Mouse (Mus musculus) heart, adult 2 months (tissue): ENCODE results near the gene Foxn3. TPM values are rescaled to one million over a fixed set of nuclear protein-coding genes. Genes with fewer than 3 reads are reported as not detected.

Source experiments
- DNase-seq, 2 experiments: peaks; one replicate each; pipeline ENCODE4 v3.0.0; 2021
- H3K27ac ChIP-seq: fragments of 200-600 bp; 2 replicates; pipeline ENCODE4 v1.8.1; 2022
- H3K27me3 ChIP-seq: fragments of 200-500 bp; 2 replicates; pipeline ENCODE4 v1.6.1; 2012; ENCODE audit warnings: mild to moderate bottlenecking, low read length, inconsistent platforms, mixed read lengths; ENCODE audit not compliant: control insufficient read depth, insufficient read depth
- H3K36me3 ChIP-seq: fragments of 200-500 bp; 2 replicates; pipeline ENCODE4 v1.6.1; 2012; ENCODE audit warnings: low read length, inconsistent platforms; ENCODE audit not compliant: control insufficient read depth, insufficient read depth
- H3K4me1 ChIP-seq: fragments of 200-500 bp; 2 replicates; pipeline ENCODE4 v1.6.1; 2011; ENCODE audit warnings: low read length; ENCODE audit not compliant: control insufficient read depth, insufficient read depth
- H3K4me3 ChIP-seq: fragments of 200-600 bp; 2 replicates; pipeline ENCODE4 v1.8.1; 2022
- H3K79me2 ChIP-seq: fragments of 200-500 bp; replicated peaks from 2 replicates; pipeline ENCODE4 v1.6.1; 2012; ENCODE audit warnings: mild to moderate bottlenecking, inconsistent platforms, low read length, moderate library complexity, mixed read lengths; ENCODE audit not compliant: control insufficient read depth, insufficient read depth
- H3K9ac ChIP-seq: fragments of 200-500 bp; 2 replicates; pipeline ENCODE4 v1.6.1; 2012; ENCODE audit warnings: low read depth, mild to moderate bottlenecking, control low read depth, inconsistent platforms, low read length, mixed read lengths
- CTCF ChIP-seq: fragments of 200-600 bp; IDR thresholded peaks from 2 replicates; pipeline ENCODE4 v1.8.1; 2022; ENCODE audit warnings: antibody characterized with exemption, mild to moderate bottlenecking, moderate library complexity
- EP300 ChIP-seq: fragments of 200-500 bp; IDR thresholded peaks from 2 replicates; pipeline ENCODE4 v1.6.1; 2011; ENCODE audit warnings: low read depth, low read length, control low read depth; ENCODE audit not compliant: insufficient read depth
- POLR2A ChIP-seq: fragments of 200-500 bp; IDR thresholded peaks from 2 replicates; pipeline ENCODE4 v1.6.1; 2011; ENCODE audit warnings: mild to moderate bottlenecking, low read depth, low read length, control low read depth; ENCODE audit not compliant: insufficient read depth
- WGBS: fragments of 180-500 bp; shearing (Covaris S2); methylation state at CpG from one replicate; pipeline ENCODE4 v1.1.7; 2018; 5-methylcytosine and 5-hydroxymethylcytosine counted together
- intact Hi-C: fragments of 180-260 bp; cut with DNase I; formaldehyde crosslinking; loops from one replicate; pipeline ENCODE4 v1.15.1; 2025
- polyA plus RNA-seq: library from polyadenylated mRNA; depleted of rRNA; stranded (reverse); fragments of >200 nt; gene quantifications from 2 replicates; pipeline ENCODE4 v1.2.3, GENCODE M21; 2012
- total RNA-seq, 2 experiments: library from RNA; stranded (reverse); gene quantifications; 2 replicates each; pipeline ENCODE4 v1.2.3; 2021

The Foxn3 gene
- total and polyA plus RNA-seq, 3 experiments, result 28.1 to 117 (median 106) TPM

- no peak overlapping the region for H3K9ac ChIP-seq
- H3K27ac ChIP-seq, result peak overlapping the region; percentile 90
- no peaks in the 10 kb centered on the region for H3K27me3 ChIP-seq
- no peak for DNase-seq
- WGBS, result 55% methylated on average over 7 of the region's 7 CpGs
- intact Hi-C loops, result loop anchor here (5.0 kb wide), 4 partner anchors 45 to 175 kb away; no protein-coding TSS in a partner anchor
- TF ChIP-seq POLR2A (no peak), CTCF (no peak), EP300 (no peak)
- H3K4me3 ChIP-seq, result no peak overlapping the region
- H3K79me2 ChIP-seq, result no peaks in the 10 kb centered on the region
- no peaks in the 10 kb centered on the region for H3K36me3 ChIP-seq
- peaks cover 20% of the 10 kb centered on the region; the same call in 1 of the 2 replicates for H3K4me1 ChIP-seq
These were observed 346.2 kb downstream of the Foxn3 start for GRCm38 (mm10) chr12:99217145-99217698.

GRCm38 (mm10) chr12:99216341-99216761, 347.0 kb downstream of the Foxn3 start:
- H3K36me3 ChIP-seq, result no peaks in the 10 kb centered on the region
- TF ChIP-seq CTCF, result no peak
- no peak for TF ChIP-seq POLR2A
- TF ChIP-seq EP300, result 0 out of 2 replicates have a peak, but pooled peaks have one; percentile 24
- 59% methylated on average over 5 of the region's 5 CpGs for WGBS
- peak overlapping the region; percentile 16; the same call in 1 of the 2 replicates for H3K9ac ChIP-seq
- peak; percentile 38 to 57 for DNase-seq
- H3K4me1 ChIP-seq, result peaks cover 20% of the 10 kb centered on the region; the same call in 1 of the 2 replicates
- H3K27ac ChIP-seq, result peak overlapping the region; percentile 90
- H3K27me3 ChIP-seq, result no peaks in the 10 kb centered on the region
- intact Hi-C loops, result loop anchor here (5.0 kb wide), 4 partner anchors 46 to 176 kb away; no protein-coding TSS in a partner anchor
- no peaks in the 10 kb centered on the region for H3K79me2 ChIP-seq
- no peak overlapping the region; the same call in 1 of the 2 replicates for H3K4me3 ChIP-seq

GRCm38 (mm10) chr12:99215521-99216255, 347.7 kb downstream of the Foxn3 start:
- intact Hi-C loops, result loop anchor here (5.0 kb wide), 4 partner anchors 47 to 177 kb away; no protein-coding TSS in a partner anchor
- DNase-seq, result peak in 1 of 2 experiments; percentile 51

GRCm38 (mm10) chr12:99214098-99214497, 349.3 kb downstream of the Foxn3 start:
- 48% methylated on average over 5 of the region's 5 CpGs for WGBS
- H3K27ac ChIP-seq, result peak overlapping the region; percentile 50

More at GRCm38 (mm10) chr12:99215521-99216255, 347.7 kb downstream of the Foxn3 start:
- H3K9ac ChIP-seq, result peak overlapping the region; percentile 16; the same call in 1 of the 2 replicates
- TF ChIP-seq CTCF (peak; percentile 65), EP300 (peak; percentile 58; the same call in 1 of the 2 replicates), POLR2A (no peak)
- WGBS, result 65% methylated on average over 11 of the region's 11 CpGs
- H3K27me3 ChIP-seq, result no peaks in the 10 kb centered on the region
- H3K36me3 ChIP-seq, result no peaks in the 10 kb centered on the region
- peaks cover 20% of the 10 kb centered on the region; the same call in 1 of the 2 replicates for H3K4me1 ChIP-seq
- no peak overlapping the region; the same call in 1 of the 2 replicates for H3K4me3 ChIP-seq
- no peaks in the 10 kb centered on the region for H3K79me2 ChIP-seq
- peak overlapping the region; percentile 90 for H3K27ac ChIP-seq

GRCm38 (mm10) chr12:99213218-99213617, 350.2 kb downstream of the Foxn3 start:
- no peak overlapping the region for H3K4me3 ChIP-seq
- no peaks in the 10 kb centered on the region for H3K36me3 ChIP-seq
- intact Hi-C loops, result no loop called here
- peaks cover 20% of the 10 kb centered on the region; the same call in 1 of the 2 replicates for H3K4me1 ChIP-seq
- no peaks in the 10 kb centered on the region for H3K27me3 ChIP-seq
- TF ChIP-seq EP300, result no peak; the same call in 1 of the 2 replicates
- DNase-seq, result no peak
- no peaks in the 10 kb centered on the region for H3K79me2 ChIP-seq
- WGBS, result 77% methylated on average over 12 of the region's 12 CpGs
- no peak overlapping the region for H3K9ac ChIP-seq
- peak overlapping the region; percentile 50 for H3K27ac ChIP-seq

More at GRCm38 (mm10) chr12:99214098-99214497, 349.3 kb downstream of the Foxn3 start:
- peak; percentile 49 to 50 for DNase-seq
- TF ChIP-seq POLR2A, result no peak
- TF ChIP-seq EP300, result 0 out of 2 replicates have a peak, but pooled peaks have one; percentile 36
- no peak for TF ChIP-seq CTCF
- Histone ChIP-seq H3K4me3 (no peak overlapping the region), H3K36me3 (no peaks in the 10 kb centered on the region), H3K79me2 (no peaks in the 10 kb centered on the region), H3K4me1 (peaks cover 20% of the 10 kb centered on the region; the same call in 1 of the 2 replicates), H3K27me3 (no peaks in the 10 kb centered on the region), H3K9ac (no peak overlapping the region)
- intact Hi-C loops, result no loop called here
